Mouse (Mus musculus): ENCODE measurements around the gene Vhl.

The Vhl gene

DNA sequence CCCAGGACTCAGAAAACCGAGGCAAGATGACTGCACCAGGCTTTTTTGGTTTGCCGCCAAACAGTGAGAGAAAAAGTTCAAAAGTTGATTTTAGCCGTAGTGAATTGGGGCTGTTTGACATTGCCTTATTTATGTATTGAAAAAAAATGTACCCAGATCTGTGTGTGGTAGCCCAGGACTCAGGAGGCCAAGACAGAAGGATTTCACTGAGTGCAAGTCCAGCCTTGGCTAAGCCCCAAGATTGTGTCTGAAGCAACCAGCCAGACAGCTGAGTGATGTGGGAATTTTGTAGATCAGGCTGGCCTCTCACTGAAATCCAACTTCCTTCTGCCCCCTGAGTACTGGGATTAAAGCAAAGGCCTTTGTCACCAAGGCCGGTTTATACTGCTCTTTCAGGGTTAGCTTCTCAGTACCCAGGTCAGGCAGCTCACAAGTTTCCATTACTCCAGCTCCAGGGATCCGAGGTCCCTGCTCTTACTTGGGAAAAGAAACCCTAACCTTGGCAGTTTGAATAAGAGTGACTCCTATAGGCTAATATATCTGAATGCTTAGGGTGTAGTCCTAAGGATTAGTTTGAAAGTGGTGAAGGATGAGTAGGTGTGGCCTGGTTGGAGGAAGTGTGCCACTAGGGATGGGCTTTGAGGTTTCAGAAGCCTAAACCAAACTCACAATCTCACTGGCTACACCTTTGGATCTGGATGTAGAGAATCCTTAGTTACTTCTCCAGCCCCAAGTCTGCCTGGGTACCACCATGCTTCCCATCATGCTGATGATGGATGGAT, 1.4 kb downstream of the Vhl start:
- DNase-seq (ENCODE audit: low spot score in 2 of 2): no peak

DNA sequence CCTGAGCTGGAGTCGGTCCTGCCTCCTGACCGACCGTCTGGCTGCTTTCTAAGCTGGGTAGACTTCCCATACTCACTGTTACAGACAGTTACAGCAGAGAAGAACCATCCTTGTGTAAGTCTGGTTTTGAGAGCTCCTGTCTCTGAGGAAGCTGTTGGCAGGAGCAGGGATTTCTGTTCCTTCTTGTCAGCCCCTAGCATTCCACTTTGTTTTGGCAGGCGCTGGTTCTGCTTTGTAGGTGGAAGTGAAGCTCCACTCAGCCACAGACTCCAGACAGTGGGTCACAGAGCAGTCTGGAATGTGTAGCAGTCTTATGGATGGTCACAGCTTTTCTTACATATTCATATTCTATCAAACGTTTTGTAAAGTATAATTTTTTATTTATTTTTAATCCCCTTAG, 6.6 kb downstream of the Vhl start:
- no peak for DNase-seq (ENCODE audit: low spot score in 2 of 2)

DNA sequence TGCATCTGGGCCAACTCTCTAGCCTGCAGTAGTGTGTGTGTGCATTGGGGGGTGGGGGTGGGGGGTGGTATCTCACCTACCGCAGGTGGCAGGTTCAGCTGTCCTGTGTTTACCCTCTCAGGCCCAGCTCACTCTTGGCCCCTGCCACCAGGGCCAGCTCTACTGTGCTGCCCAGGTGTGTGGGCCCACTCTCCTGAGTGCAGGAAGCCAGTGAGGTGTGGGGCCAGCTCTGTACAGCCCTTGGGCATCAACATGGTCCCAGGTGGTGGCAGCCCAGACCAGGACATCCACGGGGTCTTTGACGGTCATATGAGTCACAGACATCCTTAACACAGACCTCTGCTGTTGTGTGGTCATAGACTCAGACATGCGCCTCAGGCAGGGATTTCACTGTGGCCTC, 9.1 kb downstream of the Vhl start:
- DNase-seq (ENCODE audit: low spot score in 2 of 2): no peak

DNA sequence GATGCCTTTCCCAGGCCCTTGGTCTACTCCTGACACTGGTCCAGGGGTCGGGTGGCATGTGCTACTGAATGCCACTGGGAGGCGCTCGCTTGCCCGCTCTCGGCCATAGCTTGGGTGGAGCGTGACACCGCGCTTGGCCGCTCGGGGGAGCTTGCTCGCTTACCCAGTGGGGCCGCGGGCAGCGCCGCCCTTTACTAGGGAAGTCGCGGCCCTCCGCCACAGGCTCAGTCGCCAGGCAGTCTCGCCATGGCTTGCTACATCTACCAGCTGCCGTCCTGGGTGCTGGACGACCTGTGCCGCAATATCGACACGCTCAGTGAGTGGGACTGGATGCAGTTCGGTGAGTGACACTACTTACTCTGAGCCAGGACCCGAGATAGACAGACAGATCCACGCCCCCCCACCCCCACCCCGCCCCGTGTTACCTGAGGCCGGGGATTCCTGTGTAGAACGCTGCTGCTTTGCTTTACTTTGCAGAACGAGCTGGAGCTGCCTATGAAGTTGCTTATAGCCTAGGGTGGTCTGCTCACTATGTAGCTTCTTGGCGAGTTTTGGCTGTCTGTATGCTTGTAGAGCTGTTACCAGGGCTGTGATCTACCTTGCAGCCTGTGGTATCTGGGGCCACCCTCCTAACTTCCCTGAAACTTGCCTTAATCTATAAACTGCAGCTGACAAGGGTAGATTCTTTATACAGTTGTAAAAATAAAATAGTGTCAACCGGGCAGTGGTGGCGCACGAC, 14.7 kb downstream of the Vhl start, which contains the start of gene Irak2:
Gene Irak2, plus strand, starts transcription at position 166 of the 739 bp plus-strand sequence.
- peak; percentile 91 to 95 for DNase-seq (ENCODE audit: low spot score in 2 of 2)

DNA sequence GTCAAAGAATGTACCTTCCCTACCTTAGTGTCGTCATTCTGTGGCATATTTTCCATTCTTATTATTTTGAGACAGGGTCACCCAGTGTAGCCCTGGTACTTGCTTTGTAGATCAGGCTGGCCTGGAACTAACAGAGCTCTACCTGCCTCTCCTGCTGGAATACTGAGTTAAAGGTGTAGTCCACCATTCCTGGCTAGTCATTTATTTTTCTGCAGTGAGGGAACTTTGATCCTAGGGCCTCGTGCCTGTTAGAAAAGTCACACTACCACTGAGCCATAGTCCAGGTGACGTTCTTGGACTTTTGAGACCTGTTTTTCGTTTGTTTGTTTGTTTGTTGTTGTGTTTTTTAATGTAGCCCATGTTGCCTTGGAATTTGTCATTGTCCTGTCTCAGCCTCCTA, 15.4 kb downstream of the Vhl start:
- no peak for DNase-seq (ENCODE audit: low spot score in 2 of 2)

DNA sequence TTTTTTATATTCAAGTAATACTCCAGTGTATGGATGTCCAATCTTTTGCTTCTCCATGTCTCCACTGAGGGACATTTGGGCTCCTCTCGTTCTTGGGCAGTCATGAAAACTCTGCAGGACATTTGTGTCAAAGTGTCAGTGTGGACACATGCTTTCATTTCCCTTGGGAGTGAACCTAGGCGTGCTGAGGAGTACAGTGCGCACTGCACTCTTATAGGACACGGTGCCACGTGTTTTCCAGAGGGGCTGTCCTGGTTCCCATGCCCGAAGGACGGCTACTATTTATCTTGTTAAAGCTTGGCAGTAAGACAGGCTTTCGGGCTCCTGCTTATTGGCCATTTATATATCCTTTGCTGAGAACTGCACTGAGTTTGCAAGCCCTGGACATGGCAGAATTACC, 18.8 kb downstream of the Vhl start:
- DNase-seq (ENCODE audit: low spot score in 2 of 2): no peak

DNA sequence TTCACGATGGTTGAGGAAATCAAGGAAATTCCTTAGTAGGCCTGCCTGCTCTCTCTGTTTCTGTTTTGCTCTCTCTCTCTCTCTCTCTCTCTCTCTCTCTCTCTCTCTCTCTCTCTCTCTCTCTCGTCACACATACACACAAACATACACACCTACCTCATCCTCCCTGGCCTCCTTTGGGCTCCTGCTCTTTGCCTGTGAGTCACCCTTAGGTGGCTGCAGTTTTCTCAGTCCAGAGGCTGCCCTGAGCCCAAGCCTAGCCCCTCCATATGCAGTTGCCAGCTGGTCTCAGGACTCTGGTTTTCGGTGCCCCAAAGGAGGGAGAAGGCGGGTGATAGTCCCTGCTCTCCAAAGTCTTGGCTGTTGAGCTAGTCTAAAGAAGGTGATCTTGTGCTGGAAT, 19.3 kb downstream of the Vhl start:
- DNase-seq (ENCODE audit: low spot score in 2 of 2): no peak

DNA sequence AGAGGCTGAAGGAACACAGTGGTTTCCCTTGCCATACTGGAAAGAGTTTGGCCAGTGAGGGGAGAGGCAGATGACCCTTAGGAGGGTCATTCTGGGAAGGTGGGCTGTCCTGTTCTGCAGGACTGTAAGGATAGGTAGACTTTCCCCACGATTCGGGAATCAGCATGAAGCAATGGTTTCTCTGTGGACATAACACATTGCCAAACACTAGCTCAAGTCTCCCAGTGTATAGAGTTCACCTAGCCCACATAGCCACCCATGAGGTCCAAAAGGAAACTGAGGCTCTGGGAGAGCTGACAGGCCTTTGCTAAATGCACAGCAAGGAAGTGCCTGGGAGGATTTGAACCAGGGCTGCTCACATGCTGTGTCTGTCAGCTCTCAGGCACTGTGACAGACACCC, 20.2 kb downstream of the Vhl start:
- DNase-seq (ENCODE audit: low spot score in 2 of 2): no peak

DNA sequence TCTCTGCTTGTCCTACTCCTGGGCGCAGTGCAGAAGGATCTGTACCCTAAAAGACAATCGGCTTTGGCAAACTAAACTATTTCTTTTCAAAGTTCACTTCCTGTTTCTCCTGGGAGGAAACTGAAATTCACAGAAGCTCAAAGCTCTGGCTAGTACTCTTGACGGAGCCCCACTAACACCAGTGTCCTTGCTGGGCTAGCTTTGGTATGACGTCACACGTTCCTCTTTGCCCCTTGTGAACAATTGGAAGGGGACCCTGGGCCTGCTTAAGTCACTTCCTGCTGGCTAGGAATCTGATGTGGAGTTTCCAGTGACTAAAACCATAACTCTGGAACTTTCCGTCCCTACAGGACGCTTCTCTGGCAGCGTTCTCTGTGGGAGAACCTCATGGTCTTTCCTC, 21.0 kb downstream of the Vhl start:
- DNase-seq (ENCODE audit: low spot score in 2 of 2): no peak

DNA sequence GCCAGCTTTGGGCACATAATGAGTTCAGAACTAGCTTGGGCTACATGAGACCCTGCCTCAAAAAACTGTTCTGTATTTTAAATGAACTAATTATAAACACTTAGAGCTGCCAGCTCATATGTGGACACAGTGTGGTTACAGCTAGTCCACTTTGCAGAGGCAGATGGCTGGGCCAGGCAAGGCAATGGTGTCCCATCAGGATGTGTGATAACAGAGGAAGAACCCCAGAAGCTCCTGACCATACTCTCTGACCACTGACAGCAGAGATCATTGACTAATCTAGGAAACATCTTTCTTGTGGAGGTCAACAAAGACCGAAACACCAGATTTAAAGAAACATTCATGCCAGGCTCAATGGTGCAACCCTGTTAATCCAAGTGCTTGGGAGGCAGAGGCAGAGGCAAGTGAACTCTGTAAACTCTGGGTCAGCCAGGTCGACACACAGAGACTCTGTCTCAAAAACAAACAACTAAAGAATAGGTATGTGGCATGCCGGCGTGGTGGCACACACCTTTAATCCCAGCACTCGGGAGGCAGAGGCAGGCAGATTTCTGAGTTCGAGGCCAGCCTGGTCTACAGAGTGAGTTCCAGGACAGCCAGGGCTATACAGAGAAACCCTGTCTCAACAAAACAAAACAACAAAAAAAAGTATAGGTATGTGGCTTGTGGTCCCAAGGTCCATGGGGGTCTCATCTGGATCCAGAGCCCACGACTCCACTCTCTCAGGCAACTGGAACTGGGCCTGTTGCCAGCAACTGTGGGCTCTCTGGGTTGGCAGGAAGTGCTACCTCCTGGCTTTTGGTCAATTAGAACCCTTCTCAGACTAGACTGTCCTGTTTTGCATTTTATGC, 25.8 kb downstream of the Vhl start:
- no peak for DNase-seq (ENCODE audit: low spot score in 2 of 2)

DNA sequence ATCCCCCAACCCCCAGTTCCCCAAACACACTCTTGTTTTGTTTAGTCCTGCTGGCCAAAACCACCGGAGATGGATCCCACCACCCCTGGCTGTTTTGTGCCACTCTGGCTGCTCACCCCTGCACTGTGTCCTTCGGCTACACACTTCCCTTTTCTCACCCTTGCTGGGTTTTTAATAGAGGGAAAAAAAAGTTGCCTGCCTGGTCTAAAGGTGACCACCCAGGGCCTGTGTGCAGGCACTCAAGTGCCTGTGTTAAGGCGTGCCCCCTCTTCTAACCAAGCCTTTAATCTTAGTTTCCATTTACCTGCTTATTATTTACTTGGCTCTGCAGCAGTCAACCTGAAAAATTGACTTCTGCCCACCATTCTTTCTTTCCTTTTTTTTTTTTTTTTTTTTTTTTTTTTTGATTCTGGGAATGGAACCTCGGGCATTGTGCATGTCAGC, 26.5 kb downstream of the Vhl start:
- DNase-seq (ENCODE audit: low spot score in 2 of 2): no peak

DNA sequence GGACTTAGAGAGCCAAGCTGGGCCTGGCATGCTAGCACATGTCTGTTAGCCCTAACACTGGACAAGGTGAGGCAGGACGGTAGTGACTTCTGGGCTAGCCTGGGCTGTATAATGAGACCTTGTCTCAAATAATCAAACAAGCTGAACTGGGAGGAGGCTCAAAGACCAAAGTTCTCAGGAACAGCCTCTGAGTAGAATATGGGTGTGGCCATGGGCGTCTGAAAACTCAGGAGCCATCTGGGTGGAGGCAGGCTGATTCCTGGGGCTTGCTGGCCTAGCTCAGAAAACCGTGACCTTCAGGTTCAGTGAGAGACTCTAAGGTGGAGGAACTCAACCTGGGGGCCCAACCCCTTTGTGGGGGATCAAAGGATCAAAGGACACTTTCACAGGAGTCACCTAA, 27.9 kb downstream of the Vhl start:
- no peak for DNase-seq (ENCODE audit: low spot score in 2 of 2)

DNA sequence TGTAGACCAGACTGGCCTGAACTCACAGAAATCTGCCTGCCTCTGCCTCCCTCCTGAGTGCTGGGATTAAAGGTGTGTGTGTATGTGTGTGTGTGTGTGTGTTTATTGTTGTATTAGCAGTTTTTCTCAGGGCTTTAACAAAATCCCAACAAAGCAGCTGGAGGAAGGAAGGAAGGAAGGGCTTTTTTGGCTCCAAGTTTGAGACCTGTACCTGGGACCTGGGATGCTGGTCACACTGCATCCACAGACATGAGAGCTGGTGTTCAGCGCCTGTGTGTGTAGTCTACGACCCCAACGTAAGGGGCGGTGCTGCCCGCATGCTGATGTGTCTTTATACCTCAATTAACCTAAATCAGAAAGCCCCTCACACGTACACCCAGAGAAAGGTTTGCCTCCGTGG, 29.8 kb downstream of the Vhl start:
- DNase-seq (ENCODE audit: low spot score in 2 of 2): no peak

DNA sequence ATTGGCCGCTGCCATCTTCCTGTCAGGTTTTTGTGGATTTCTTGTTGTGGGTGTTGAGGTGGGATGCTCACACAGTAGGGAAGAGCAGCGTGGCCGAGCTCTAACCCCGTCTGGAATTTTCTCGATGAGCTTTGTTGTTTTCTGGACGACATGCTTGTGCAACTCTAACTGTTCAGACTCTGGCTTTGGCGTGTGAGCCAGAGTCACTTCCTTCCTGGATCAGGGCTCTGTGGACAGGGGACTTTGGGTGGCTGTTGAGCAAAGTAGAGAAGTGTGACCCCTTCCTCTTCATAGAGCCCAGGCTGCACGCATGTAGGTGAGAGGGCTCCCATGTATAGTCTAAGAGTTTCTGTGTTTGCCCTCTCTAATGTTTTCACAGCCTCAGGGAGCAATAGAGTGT, 30.3 kb downstream of the Vhl start:
- DNase-seq (ENCODE audit: low spot score in 2 of 2): no peak

DNA sequence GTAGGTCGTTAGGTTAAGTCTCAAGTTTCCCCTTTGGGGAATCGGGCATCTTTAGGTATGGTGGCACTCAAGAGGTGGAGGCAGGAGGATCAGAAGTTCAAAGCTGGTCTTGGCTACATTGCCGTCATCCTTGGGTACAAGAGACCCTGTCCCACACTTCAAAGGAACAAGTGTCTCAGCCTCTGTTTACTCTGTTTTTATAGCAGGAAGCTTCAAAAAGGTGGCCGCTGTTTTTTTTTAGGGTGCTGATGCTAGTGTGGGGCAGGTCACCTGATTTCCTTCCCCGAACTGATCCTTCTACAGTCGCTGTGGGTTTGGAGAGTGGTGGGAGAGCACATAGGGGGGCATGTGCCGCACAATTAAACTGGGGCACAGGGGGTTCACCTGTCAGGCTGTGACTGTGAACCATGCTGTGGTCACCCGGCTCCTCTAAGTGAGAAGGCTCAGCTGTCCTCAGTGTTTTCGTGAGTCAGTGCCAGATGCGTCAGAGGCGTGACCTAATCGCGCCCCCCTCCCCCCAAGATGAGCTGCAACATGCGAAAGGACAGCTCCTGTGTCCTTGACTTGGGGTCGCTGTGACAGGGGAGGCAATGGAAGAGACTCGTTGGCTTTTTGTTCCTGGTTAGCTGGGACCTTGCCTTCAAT, 31.1 kb downstream of the Vhl start:
- no peak for DNase-seq (ENCODE audit: low spot score in 2 of 2)

DNA sequence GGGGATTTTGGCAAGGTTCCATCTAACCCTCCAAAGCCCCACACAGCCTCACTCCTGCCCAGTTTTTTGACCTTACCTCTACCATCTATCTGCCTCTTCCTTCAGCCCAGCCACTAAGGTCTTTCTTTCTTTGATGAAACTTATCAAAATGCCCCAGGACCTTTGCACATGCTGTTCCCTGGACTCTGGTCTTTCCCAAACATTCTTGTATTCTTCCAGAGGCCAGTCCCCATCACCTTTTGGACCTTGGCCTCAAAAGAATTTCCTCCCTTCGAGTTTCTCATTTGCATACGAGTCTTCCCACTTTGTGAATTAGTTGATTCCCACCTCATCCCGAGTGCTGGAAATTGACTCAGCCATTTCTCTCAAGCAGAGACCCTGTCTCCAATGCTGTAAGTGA, 31.7 kb downstream of the Vhl start:
- no peak for DNase-seq (ENCODE audit: low spot score in 2 of 2)

DNA sequence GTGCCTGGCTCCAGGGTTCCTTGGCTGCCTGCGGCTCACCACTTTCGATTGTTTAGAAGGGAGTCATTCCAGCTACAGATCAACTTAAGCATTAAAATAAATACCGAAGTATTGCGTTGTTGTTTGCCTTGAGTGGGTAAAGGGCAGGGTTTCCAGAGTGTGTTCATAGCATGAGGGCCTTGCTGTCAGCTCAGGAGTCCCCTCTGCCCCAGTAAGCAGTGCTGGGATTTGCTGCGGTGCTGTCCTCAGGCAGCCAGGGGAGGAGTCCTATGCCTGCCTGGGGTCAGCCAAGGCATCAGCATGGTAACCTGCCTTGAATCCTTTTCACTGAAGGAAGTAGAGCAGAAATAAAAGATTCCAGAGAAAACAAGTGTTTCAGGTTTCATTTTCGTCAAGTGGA, 33.1 kb downstream of the Vhl start:
- DNase-seq (ENCODE audit: low spot score in 2 of 2): no peak

DNA sequence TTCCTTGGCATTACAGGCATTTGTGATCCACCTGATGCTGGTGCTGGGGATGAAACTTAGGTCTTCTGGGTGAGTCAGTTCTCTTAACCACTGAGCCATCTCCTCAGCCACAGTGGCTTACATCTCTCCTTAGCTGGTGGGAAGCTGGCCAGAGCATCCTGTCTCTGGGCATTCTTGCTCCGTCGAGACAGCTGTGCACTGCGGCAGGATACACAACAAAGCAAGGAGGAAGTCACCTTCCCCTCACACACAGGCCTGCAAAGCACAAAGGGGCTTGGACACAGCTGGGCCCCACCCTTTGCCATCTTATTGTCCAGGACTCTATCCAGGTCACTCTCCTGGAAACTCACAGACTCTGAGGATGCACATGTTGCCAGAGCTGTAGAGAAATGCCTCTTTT, 34.5 kb downstream of the Vhl start:
- no peak for DNase-seq (ENCODE audit: low spot score in 2 of 2)

DNA sequence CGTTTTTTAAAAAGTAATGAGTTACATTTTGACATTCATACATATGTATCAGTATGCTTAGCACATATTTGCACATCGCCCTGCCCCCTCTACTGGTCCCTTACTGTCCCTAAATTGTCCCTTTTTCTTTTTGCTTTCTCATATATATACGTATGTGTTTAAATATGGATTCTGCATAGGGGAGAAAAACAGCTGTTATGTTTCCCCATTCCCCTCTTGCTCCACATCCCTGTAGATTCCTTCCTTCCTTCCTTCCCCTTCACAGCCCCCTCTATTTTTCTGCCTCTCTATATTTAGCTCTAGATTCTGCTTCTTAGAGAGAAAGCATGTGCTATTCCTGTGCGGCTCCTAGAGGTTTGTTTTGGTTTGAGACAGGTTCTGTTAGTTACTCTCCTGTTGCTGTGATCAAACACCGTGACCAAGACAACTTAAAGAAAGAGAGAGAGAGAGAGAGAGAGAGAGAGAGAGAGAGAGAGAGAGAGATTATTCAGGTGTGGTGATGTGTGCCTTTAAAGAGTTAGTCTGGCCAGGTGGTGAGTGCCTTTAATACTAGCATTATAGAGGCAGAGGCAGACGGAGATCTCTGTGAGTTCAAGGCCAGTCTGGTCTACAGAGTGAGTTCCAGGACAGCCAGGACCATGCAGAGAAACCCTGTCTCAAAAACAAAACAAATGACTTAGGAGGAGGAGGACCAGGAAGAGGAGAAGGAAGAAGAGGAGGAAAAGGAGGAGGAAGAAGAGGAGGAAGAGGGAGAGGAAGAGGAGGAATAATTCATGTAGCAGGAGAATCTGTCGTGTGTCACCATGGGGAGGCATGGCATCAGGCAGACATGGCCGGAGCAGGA, 36.1 kb downstream of the Vhl start:
- DNase-seq (ENCODE audit: low spot score in 2 of 2): no peak

DNA sequence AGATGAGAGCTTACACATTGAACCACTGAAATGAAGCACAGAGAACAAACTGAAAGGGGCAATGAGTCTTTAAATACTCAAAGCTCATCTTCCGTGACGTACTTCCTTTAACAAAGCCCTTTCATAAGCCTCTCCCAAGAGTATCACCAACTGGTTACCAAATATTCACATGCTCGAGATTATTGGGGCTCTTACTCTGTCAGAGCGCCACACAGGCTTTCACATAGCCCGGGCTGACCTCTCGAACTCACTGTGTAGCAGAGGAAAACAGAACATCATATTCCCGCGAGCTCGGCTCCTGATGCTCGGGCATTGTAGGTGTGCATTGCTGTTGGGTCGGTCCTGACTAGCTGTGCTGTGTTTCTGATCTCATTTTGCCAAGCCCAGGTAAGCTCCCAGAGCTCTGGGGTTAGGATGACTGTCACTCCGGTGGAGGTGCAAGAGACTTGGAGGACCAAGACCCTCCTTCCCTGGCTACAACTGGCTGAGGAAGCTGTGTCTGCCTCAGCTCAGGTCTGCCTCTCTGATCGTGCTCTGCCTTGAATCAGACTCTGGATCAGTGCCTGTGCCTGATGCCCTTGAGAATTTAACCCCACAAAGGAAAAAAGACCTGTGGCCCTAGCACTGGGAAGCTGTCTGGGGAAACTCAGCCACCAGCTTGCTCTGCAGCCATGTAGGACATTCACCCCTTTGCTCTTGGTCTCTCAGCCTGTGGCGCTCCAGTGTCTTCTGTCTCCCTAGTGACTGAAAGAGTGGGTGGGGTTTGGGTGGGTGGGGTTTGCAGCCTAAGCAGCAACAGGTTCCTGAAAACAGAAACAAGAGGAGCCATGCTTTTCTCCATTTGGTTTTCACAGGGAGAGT, 37.0 kb downstream of the Vhl start:
- DNase-seq (ENCODE audit: low spot score in 2 of 2): peak in 1 of 2 experiments; percentile 28
